Mouse (Mus musculus) brain, embryonic 18.5 days (tissue): ENCODE results near the gene Gm10668.
"Not testable (repeated sequence)": the region's sequence is repeated elsewhere in the genome, so short reads cannot be mapped to it uniquely, and the experiment has no call there.

ENCODE experiments used
- DNase-seq: peaks from one replicate; pipeline ENCODE4 v3.0.0-alpha.2; 2012; ENCODE audit warnings: low read depth, low spot score

Gm10668 gene

GRCm38 (mm10) chr7:20730524-20730923 lies at the start of gene Gm10668:
Gene Gm10668 (minus strand): TSS chr7:20730624.
- DNase-seq = not testable (repeated sequence)

- DNase-seq = not testable (repeated sequence)
These were observed 40.5 kb upstream of the Gm10668 start, which contains the start of gene Vmn1r112 for GRCm38 (mm10) chr7:20770885-20771284. Gene Vmn1r112 (plus strand): TSS chr7:20771185.

- DNase-seq = not testable (repeated sequence)
These were observed 27.3 kb downstream of the Gm10668 start, which contains the start of gene Vmn1r111 for GRCm38 (mm10) chr7:20703116-20703515. Gene Vmn1r111 (minus strand): TSS chr7:20703216.
